Mouse (Mus musculus) Muller cell, postnatal 12 days (primary cell): ENCODE results near the gene Mefv.
"Not testable (repeated sequence)": the region's sequence is repeated elsewhere in the genome, so short reads cannot be mapped to it uniquely, and the experiment has no call there.

Source experiments
- DNase-seq: peaks from one replicate; pipeline ENCODE4 v3.0.0-alpha.2; 2015; ENCODE audit errors: inconsistent ontology term

The Mefv gene

GRCm38 (mm10) chr16:3717980-3718379 lies at the start of gene Mefv:
Mefv (minus strand) TSS chr16:3718097.
- no peak for DNase-seq

- DNase-seq = no peak
These were observed 31.1 kb upstream of the Mefv start for GRCm38 (mm10) chr16:3748976-3749375.

GRCm38 (mm10) chr16:3745656-3746055 lies 27.8 kb upstream of the Mefv start:
- DNase-seq = no peak

GRCm38 (mm10) chr16:3744186-3744700 lies 26.3 kb upstream of the Mefv start:
- no peak for DNase-seq

- DNase-seq = peak; percentile 99
These were observed 25.7 kb upstream of the Mefv start, which contains the start of gene Zfp263 for GRCm38 (mm10) chr16:3743503-3744185. Zfp263 (plus strand) TSS chr16:3744093.

- no peak for DNase-seq
These were observed 24.6 kb upstream of the Mefv start for GRCm38 (mm10) chr16:3742466-3742865.

GRCm38 (mm10) chr16:3733198-3733732 lies 15.4 kb upstream of the Mefv start:
- DNase-seq = no peak

GRCm38 (mm10) chr16:3732612-3733011 lies 14.7 kb upstream of the Mefv start:
- DNase-seq = no peak

GRCm38 (mm10) chr16:3727980-3728720 lies 10.3 kb upstream of the Mefv start:
- peak; percentile 32 for DNase-seq

- DNase-seq = peak; percentile 93
These were observed 5.3 kb upstream of the Mefv start for GRCm38 (mm10) chr16:3723231-3723630.

GRCm38 (mm10) chr16:3714731-3715130 lies 3.2 kb downstream of the Mefv start:
- DNase-seq = no peak

- no peak for DNase-seq
These were observed 11.2 kb downstream of the Mefv start for GRCm38 (mm10) chr16:3706680-3707079.

GRCm38 (mm10) chr16:3700893-3701292 lies 17.0 kb downstream of the Mefv start:
- DNase-seq = no peak

- DNase-seq = no peak
These were observed 18.6 kb downstream of the Mefv start for GRCm38 (mm10) chr16:3699281-3699680.

- DNase-seq = not testable (repeated sequence)
These were observed 28.3 kb downstream of the Mefv start for GRCm38 (mm10) chr16:3689608-3690007.
